Mouse (Mus musculus) liver, adult 2 months (tissue): ENCODE measurements around the gene Lrp4. TPM values are rescaled to one million over a fixed set of nuclear protein-coding genes. Genes with fewer than 3 reads are reported as not detected.

Source experiments
- DNase-seq: peaks from one replicate; pipeline ENCODE4 v3.0.0-alpha.2; 2011; ENCODE audit warnings: low read depth, low spot score; ENCODE audit errors: extremely low read depth
- H3K27ac ChIP-seq: fragments of 200-500 bp; replicated peaks from 2 replicates; pipeline ENCODE4 v1.5.1; 2012; ENCODE audit warnings: low read depth, mild to moderate bottlenecking, control low read depth, inconsistent platforms, low read length; ENCODE audit not compliant: insufficient read depth
- H3K27me3 ChIP-seq: fragments of 200-500 bp; 2 replicates; pipeline ENCODE4 v1.6.1; 2012; ENCODE audit warnings: mild to moderate bottlenecking, moderate library complexity, low read length, inconsistent platforms; ENCODE audit not compliant: control insufficient read depth, insufficient read depth
- H3K36me3 ChIP-seq: fragments of 200-500 bp; 2 replicates; pipeline ENCODE4 v1.6.1; 2012; ENCODE audit warnings: low read length, inconsistent platforms; ENCODE audit not compliant: control insufficient read depth, insufficient read depth
- H3K4me1 ChIP-seq: fragments of 200-500 bp; 2 replicates; pipeline ENCODE4 v1.6.1; 2011; ENCODE audit warnings: low read length; ENCODE audit not compliant: control insufficient read depth, insufficient read depth
- H3K4me3 ChIP-seq: fragments of 200-500 bp; 2 replicates; pipeline ENCODE4 v1.5.1; 2011; ENCODE audit warnings: low read depth, mild to moderate bottlenecking, control low read depth, low read length, moderate library complexity; ENCODE audit not compliant: insufficient read depth
- H3K79me2 ChIP-seq: fragments of 200-500 bp; 2 replicates; pipeline ENCODE4 v1.6.1; 2012; ENCODE audit warnings: inconsistent platforms, mild to moderate bottlenecking, low read length, moderate library complexity; ENCODE audit not compliant: control insufficient read depth, insufficient read depth
- H3K9ac ChIP-seq: fragments of 200-500 bp; 2 replicates; pipeline ENCODE4 v1.6.1; 2012; ENCODE audit warnings: low read depth, mild to moderate bottlenecking, control low read depth, inconsistent platforms, low read length
- CTCF ChIP-seq: fragments of 200-500 bp; IDR thresholded peaks from 2 replicates; pipeline ENCODE4 v1.5.1; 2011; ENCODE audit warnings: low read depth, low read length, control low read depth
- POLR2A ChIP-seq: fragments of 200-500 bp; IDR thresholded peaks from 2 replicates; pipeline ENCODE4 v1.6.1; 2011; ENCODE audit warnings: low read length, control low read depth; ENCODE audit not compliant: insufficient read depth; ENCODE audit errors: extremely low read depth
- WGBS: fragments of 180-500 bp; shearing (Covaris S2); methylation state at CpG from one replicate; pipeline ENCODE4 v1.1.7; 2018; 5-methylcytosine and 5-hydroxymethylcytosine counted together
- polyA plus RNA-seq: library from polyadenylated mRNA; depleted of rRNA; stranded (reverse); fragments of >200 nt; gene quantifications from 2 replicates; pipeline ENCODE4 v1.2.3, GENCODE M21; 2012
- total RNA-seq: library from RNA; depleted of rRNA; stranded (reverse); fragments of >200 nt; gene quantifications from 2 replicates; pipeline ENCODE4 v1.2.3, GENCODE M21; 2014

Lrp4 gene
- total and polyA plus RNA-seq, 2 experiments: 5.1 to 13.8 TPM

DNA sequence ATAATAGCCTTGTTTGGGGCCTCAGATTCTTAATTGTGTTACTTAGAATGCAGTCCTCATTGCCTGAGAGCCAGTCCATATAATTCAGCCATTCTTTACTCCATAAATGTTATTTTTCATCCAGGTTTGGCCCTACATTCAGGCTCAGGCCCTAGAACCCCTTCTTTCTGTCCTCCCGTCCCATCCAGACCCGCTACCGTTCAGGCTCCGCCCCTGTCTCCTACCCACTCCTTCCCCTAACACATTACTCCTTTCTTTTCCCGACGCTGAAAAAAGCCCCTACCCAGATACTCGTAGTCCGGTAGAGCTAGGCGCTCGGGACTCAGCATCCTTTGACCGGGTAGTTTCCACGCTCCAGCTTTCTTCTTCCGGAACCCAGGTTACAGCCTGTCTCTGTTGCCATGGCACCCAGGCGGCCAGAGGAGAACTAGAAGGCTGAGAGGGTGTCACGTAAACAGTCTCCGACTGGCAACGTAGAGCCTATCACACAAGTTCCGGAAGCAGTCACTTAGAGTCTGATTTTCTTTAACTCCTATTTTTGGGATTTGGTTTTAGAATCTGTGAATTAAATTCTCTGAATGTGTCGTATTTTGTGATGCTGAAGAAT, 12.9 kb upstream of the Lrp4 start, which contains the start of gene 1110051M20Rik:
Gene 1110051M20Rik, minus strand, starts transcription at position 419 of the 607 bp plus-strand sequence.
- 4% methylated on average over 19 of the region's 19 CpGs for WGBS
- peak; percentile 79 for DNase-seq

DNA sequence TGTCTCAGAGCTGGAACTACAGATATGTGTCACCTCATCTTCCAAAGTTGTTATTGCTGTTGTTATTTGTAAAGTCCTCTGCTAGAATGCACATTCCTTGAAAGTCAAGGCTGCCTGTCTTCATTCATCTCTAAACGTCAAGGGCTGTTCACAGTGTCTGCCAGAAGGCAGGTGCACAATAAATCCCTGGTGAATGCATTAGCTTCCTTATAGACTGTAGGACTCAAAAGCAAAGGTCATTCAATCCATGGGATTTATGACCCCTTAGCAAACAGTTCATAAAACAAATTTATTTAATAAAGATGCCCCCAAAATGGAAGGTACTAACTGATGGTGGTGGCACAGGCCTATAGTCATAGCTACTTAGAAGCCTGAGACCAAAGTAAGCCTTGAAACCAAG, 7.6 kb upstream of the Lrp4 start:
- 87% methylated on average over 1 of the region's 1 CpGs for WGBS
- TF ChIP-seq POLR2A: no peak
- no peak for DNase-seq
- no peaks in the 10 kb centered on the region for H3K36me3 ChIP-seq
- H3K27ac ChIP-seq: no peak overlapping the region
- H3K79me2 ChIP-seq: no peaks in the 10 kb centered on the region
- H3K9ac ChIP-seq: no peak overlapping the region
- H3K4me3 ChIP-seq: no peak overlapping the region
- H3K27me3 ChIP-seq: no peaks in the 10 kb centered on the region
- peaks cover 5% of the 10 kb centered on the region; the same call in 1 of the 2 replicates for H3K4me1 ChIP-seq

More for the DNA sequence above, 12.9 kb upstream of the Lrp4 start, which contains the start of gene 1110051M20Rik:
- Histone ChIP-seq H3K4me3 (peak within 1 kb of the TSS; percentile 19), H3K79me2 (no peaks in the 10 kb centered on the region), H3K9ac (no peak within 1 kb of the TSS), H3K27ac (no peak within 1 kb of the TSS), H3K36me3 (no peaks in the 10 kb centered on the region), H3K27me3 (no peaks in the 10 kb centered on the region), H3K4me1 (no peaks in the 10 kb centered on the region)
- TF ChIP-seq CTCF (no peak), POLR2A (no peak)

DNA sequence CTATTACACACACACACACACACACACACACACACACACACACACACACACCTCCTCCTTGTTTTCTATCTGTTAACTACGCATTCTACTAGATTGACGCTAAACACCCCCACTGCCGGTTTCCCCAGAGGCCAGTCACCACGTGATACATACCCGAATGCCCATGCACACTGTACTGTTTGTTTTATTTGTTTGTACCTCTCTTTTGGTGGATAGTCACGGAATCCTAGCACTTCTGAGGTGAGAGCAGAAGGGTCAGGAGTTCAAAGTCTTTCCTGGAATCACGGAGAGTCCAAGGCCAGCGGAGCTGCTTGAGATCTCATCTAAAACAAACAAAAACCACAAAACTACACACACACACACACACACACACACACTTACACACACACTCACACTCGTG, 7.0 kb upstream of the Lrp4 start:
- 0 out of 2 replicates have a peak overlapping the region, but pooled peaks have one; percentile 7 for H3K27ac ChIP-seq
- no peaks in the 10 kb centered on the region for H3K79me2 ChIP-seq
- H3K36me3 ChIP-seq: no peaks in the 10 kb centered on the region
- no peak overlapping the region for H3K4me3 ChIP-seq
- H3K4me1 ChIP-seq: peaks cover 5% of the 10 kb centered on the region; the same call in 1 of the 2 replicates
- no peak overlapping the region for H3K9ac ChIP-seq
- TF ChIP-seq POLR2A: no peak
- no peak for TF ChIP-seq CTCF
- 24% methylated on average over 9 of the region's 9 CpGs for WGBS
- H3K27me3 ChIP-seq: no peaks in the 10 kb centered on the region
- DNase-seq: peak; percentile 80

DNA sequence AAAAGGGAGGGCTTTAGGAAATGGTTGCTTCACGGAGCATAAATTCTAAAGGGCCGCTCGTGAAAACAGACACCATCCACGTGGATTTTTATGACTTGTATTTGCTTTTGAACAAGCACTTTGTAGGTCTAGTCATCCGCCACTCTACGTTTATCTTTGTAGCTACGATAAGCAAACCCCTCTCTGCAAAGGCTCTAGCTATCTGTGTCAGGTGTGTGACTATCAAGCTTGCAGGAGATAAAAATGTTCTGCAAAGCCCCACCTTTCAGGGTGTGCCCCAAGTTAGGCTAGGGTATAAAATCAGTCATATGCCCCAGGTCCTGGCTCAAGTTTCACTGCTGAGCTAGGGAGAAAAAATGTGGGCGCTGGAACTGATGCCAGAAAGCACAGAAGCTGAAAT, 4.7 kb upstream of the Lrp4 start:
- Histone ChIP-seq H3K27ac (no peak overlapping the region), H3K4me3 (no peak overlapping the region), H3K9ac (no peak overlapping the region), H3K36me3 (no peaks in the 10 kb centered on the region), H3K27me3 (no peaks in the 10 kb centered on the region), H3K4me1 (peaks cover 5% of the 10 kb centered on the region; the same call in 1 of the 2 replicates), H3K79me2 (no peaks in the 10 kb centered on the region)
- TF ChIP-seq CTCF (no peak), POLR2A (no peak)
- 67% methylated on average over 8 of the region's 8 CpGs for WGBS
- DNase-seq: no peak

DNA sequence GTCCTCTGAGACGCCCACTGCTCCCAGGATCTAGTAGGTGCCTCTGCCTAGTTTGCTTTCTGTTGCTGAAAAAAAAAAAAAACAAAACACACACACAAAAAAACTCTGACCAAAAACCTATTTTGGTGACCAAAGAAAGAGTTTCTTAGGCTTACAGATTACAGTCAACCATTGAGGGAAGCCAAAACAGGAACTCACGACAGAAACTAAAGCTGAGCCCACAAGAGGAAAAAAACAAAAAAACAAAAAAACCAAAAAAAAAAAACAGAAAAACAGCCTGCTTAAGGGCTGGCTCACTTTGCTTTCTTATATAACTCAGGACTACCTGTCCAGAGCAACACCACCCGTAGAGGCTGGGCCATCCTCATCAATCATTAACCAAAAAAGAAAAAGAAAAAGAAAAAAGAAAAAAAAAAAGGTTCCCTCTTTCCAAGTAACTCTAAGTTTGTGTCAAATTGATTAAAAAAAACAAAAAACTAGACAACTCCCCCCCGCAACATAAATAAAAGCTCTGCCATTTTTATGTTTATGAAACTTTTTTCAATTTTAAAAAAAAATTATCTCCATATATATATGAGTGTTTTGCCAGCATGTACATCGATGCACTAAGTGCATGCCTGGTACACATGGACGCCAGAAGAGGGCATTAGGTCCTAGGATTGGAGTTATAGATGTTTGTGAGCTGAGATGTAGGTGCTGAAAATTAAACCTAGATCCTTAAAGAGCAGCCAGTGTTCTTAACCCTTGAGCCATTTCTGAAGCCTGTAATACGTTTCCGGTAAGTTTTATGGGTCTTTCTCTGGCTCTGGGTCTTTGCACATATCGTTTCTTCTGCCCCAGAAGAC, 3.9 kb upstream of the Lrp4 start:
- Histone ChIP-seq H3K4me1 (peaks cover 5% of the 10 kb centered on the region; the same call in 1 of the 2 replicates), H3K79me2 (no peaks in the 10 kb centered on the region), H3K4me3 (no peak overlapping the region), H3K27ac (peak overlapping the region; percentile 62), H3K27me3 (no peaks in the 10 kb centered on the region), H3K36me3 (no peaks in the 10 kb centered on the region), H3K9ac (no peak overlapping the region)
- TF ChIP-seq POLR2A: no peak
- TF ChIP-seq CTCF: no peak
- 41% methylated on average over 9 of the region's 9 CpGs for WGBS
- DNase-seq: peak; percentile 60
